Mouse (Mus musculus) heart, adult 18-20 months (tissue): ENCODE results near the gene Gm44596. TPM values are rescaled to one million over a fixed set of nuclear protein-coding genes. Genes with fewer than 3 reads are reported as not detected.
"Not testable (repeated sequence)": the region's sequence is repeated elsewhere in the genome, so short reads cannot be mapped to it uniquely, and the experiment has no call there.

ENCODE experiments used
- DNase-seq, 2 experiments: peaks; one replicate each; pipeline ENCODE4 v3.0.0; 2021 to 2022; ENCODE audit warnings: mixed read lengths in 1 of 2
- total RNA-seq, 2 experiments: library from RNA; stranded (reverse); gene quantifications; 2 replicates each; pipeline ENCODE4 v1.2.3; 2021

Gm44596 gene
- total RNA-seq, 2 experiments from 2014 or later = not detected

DNA sequence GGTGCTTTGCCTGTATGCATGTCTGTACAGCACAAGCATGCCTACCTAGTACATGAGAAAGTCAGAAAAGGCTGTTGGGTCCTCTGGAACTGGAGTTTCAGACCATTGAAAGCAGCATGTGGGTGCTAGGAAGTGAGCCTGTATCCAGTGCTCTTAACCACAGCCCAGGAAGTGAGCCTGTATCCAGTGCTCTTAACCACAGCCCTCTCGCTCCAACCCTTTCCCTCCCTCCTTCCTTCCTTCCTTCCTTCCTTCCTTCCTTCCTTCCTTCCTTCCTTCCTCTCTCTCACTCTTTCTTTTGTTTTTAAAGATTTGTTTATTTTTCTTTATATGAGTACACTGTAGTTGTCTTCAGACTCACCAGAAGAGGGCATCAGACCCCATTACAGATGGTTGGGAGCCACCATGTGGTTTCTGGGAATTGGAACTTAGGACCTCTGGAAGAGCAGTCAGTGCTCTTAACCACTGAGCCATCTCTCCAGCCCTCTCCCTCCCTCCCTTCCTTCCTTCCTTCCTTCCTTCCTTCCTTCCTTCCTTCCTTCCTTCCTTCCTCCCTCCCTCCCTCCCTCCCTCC, 5.4 kb downstream of the Gm44596 start:
- DNase-seq = not testable (repeated sequence)

- no peak for DNase-seq
Observed at GRCm38 (mm10) chr6:128381254-128381653, 6.0 kb downstream of the Gm44596 start.

GRCm38 (mm10) chr6:128383752-128384151, 8.4 kb downstream of the Gm44596 start:
- DNase-seq = no peak

DNA sequence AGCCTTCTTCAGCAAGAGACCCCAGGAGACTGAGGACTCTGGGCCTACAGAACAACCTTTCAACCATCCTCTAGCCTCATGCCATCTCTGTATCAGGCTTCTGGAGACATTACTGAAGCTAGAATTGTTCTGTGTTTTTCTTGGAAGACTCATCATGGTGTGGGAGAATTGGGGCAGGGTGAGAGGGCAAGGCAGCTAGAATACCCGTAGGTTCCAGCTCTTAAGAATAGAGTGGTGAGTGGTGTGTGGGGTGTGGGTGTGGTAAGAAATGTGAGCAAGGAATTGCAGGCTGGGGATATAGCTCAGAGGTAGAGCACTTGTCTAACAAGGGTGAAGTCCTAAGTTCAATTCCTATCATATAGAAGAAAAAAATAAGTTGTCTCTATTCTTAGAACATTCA, 9.7 kb downstream of the Gm44596 start:
- DNase-seq = no peak

GRCm38 (mm10) chr6:128389185-128389584, 13.9 kb downstream of the Gm44596 start:
- no peak for DNase-seq

DNA sequence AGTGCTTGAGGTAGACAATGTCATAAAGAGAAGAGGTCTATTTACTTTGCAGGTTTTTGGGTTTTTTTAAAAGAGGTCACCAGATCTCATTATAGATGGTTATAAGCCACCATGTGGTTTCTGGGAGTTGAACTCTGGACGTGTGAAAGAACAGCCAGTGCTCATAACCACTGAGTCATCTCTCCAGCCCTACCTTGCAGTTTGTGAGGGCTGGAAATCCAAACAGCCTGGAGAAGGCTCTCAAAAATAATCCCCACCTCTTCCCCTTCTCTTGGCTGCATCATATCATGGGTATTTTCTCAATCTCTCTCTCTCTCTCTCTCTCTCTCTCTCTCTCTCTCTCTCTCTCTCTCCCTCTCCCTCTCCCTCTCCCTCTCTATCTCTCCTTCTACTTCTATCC, 15.4 kb downstream of the Gm44596 start:
- DNase-seq = no peak

- no peak for DNase-seq
Observed at GRCm38 (mm10) chr6:128397574-128398261, 22.4 kb downstream of the Gm44596 start.

- DNase-seq = no peak
Observed at GRCm38 (mm10) chr6:128398996-128399395, 23.7 kb downstream of the Gm44596 start, which contains the start of gene Nrip2. Gene Nrip2, plus strand, starts transcription at chr6:128399296.

DNA sequence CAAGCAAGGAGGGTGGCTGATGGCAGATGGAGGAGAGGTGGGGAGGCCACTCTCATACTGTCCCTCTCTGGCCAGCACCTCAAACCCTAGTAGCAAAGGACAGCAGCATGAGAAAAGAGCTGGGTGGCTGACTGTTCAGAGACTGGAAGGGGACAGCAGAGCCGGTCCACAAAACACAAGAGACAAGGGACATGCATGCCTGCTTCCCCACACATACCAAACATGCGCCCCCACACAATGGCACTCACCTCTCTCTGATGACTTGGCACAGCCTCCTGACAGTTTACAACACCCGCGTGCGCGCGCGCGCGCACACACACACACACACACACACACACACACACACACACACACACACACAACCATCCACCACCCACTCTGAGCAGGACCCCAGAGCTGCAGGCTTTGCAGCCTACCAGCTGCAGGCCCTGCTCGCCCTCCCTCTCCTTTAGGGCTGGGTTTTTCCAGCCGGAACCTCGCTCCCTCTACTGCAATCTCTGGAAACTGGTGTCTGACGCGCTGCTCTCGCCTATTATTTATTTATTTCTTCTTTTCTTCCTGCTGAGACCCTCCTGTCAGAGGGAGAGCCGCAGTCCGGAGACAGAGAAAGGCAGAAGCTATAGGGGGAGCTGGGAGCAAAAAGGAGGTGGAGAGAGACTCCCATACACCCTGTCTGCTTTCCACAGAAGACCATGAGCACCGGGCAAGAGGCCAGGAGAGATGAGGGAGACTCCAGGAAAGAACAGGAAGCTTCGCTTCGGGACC, 24.3 kb downstream of the Gm44596 start:
- peak in 1 of 2 experiments; percentile 20 for DNase-seq

- DNase-seq = no peak
Observed at GRCm38 (mm10) chr6:128404708-128405107, 29.4 kb downstream of the Gm44596 start.

DNA sequence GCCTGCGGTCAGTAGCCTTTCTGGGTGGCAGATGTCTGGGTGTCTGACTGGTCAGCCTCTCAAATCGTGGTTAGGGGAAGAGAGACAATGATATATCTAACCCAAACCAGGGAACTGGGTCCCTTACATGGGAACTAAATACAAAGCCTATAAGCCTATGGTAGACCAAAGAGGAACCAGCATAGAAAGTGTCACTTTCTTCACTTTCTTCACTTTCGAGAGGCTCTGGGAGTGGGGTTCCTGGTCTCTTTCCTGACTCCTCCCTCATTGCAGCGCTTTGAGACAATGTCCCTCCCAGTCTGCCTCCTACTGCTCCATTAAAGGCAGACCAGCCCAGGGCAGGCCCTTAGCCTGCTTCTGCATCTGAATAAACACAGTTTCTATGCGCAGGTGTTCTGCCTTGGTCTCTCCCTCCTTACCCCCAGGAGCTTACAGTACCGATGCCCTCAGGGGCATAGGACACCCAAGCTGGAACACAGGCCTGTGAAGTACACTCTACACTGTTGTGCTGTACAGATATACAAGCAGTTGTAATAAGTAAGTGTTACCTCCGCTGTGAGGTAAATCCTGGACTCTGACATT, 33.3 kb downstream of the Gm44596 start:
- DNase-seq = no peak

DNA sequence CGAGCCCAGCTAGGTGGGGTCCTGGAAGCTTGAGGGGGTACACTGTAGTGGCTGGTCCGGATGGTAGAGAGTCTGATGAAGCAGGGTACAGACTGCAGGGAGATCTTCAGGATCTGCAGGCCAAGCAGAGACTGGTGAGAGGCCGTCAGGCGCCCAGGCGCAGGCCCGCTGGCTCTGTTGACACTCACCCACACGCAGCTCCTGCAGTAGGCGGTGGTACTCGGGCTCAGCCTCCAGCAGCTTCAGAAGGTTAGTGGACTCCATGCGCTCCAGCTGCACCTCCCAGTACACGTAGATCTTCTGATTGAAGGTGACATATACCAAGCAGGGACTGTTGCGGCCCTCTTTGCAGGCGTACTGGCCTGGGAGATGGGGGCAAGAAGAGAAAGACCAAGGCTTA, 35.0 kb downstream of the Gm44596 start:
- no peak for DNase-seq

- peak; percentile 59 to 94 for DNase-seq
Observed at GRCm38 (mm10) chr6:128411115-128411514, 35.8 kb downstream of the Gm44596 start.

- DNase-seq = no peak
Observed at GRCm38 (mm10) chr6:128416169-128416568, 40.9 kb downstream of the Gm44596 start.

- DNase-seq = no peak
Observed at GRCm38 (mm10) chr6:128418076-128418475, 42.8 kb downstream of the Gm44596 start.

GRCm38 (mm10) chr6:128421036-128421435, 45.7 kb downstream of the Gm44596 start:
- no peak for DNase-seq

- no peak for DNase-seq
Observed at GRCm38 (mm10) chr6:128421480-128421879, 46.2 kb downstream of the Gm44596 start.

- DNase-seq = no peak
Observed at GRCm38 (mm10) chr6:128423496-128424268, 48.4 kb downstream of the Gm44596 start.

DNA sequence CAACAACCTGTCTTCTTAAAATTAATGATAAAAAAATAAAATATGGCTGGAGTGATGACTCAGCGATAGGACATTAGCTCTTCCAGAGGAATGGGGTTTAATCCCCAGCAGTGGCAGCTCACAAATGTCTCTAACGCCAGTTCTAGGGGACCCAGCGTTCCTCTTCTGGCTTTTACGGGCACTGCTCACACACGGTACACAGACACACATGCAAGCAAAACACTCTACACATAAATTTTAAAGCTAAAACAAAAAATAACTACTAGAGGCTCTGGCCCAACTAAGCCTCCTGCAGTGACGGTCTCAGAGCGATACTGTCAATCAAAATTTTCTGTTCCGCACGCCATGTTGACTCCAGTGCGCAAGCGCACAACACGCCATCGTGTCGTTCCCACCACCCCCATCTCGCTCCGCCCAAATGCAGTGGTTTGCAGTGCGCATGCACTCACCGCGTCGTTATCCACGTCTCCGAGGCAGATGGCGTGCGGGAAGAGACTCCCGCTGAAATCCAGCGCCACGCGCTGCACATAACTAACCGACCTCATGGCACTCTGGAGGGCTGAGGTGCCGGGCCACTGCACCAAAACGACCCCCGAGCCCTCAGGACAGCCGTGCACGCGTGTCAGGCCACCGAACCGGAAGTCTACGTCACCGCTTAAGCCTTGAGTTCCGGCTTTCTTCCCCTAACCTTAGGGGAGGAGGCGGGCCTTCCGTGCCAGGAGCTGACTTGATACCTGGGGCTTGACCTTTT, 49.1 kb downstream of the Gm44596 start, which contains the start of gene Itfg2:
Gene Itfg2, minus strand, starts transcription at position 663 of the 751 bp plus-strand sequence.
- DNase-seq = peak; percentile 97 to 99

GRCm38 (mm10) chr6:128425046-128425445, 49.7 kb downstream of the Gm44596 start:
- no peak for DNase-seq

GRCm38 (mm10) chr6:128427571-128427970, 52.3 kb downstream of the Gm44596 start:
- DNase-seq = no peak
